Mouse (Mus musculus) neutrophil, adult 59 days (primary cell): Measurements from ENCODE around the gene Slco1a4. TPM values are rescaled to one million over a fixed set of nuclear protein-coding genes. Genes with fewer than 3 reads are reported as not detected.

ENCODE experiments used
- total RNA-seq, 2 experiments: library from RNA; stranded (reverse); gene quantifications; 1 replicate in 1 of 2; 2 replicates in 1 of 2; pipeline ENCODE4 v1.2.4; 2023

Gene Slco1a4
- total RNA-seq = not detected

GRCm38 (mm10) chr6:141856085-141856484 is at the start of gene Slco1a4:
TSS of gene Slco1a4 (minus strand) at chr6:141856199.

GRCm38 (mm10) chr6:141773710-141774109 is 82.3 kb downstream of the Slco1a4 start, which contains the start of gene Gm5724:
TSS of gene Gm5724 (minus strand) at chr6:141773810.

Other genes with a start within 250 kb of the Slco1a4 start
- gene Slco1b2, start 226.7 kb downstream of the Slco1a4 start, total RNA-seq = not detected
- not detected for gene Gm5724, start 82.4 kb downstream of the Slco1a4 start, total RNA-seq
- not detected for gene Slco1a1, start 90.8 kb upstream of the Slco1a4 start, total RNA-seq
- gene Gm6614, start 155.2 kb upstream of the Slco1a4 start, total RNA-seq = not detected